Mouse (Mus musculus): ENCODE results near the gene Exoc6b.

DNA sequence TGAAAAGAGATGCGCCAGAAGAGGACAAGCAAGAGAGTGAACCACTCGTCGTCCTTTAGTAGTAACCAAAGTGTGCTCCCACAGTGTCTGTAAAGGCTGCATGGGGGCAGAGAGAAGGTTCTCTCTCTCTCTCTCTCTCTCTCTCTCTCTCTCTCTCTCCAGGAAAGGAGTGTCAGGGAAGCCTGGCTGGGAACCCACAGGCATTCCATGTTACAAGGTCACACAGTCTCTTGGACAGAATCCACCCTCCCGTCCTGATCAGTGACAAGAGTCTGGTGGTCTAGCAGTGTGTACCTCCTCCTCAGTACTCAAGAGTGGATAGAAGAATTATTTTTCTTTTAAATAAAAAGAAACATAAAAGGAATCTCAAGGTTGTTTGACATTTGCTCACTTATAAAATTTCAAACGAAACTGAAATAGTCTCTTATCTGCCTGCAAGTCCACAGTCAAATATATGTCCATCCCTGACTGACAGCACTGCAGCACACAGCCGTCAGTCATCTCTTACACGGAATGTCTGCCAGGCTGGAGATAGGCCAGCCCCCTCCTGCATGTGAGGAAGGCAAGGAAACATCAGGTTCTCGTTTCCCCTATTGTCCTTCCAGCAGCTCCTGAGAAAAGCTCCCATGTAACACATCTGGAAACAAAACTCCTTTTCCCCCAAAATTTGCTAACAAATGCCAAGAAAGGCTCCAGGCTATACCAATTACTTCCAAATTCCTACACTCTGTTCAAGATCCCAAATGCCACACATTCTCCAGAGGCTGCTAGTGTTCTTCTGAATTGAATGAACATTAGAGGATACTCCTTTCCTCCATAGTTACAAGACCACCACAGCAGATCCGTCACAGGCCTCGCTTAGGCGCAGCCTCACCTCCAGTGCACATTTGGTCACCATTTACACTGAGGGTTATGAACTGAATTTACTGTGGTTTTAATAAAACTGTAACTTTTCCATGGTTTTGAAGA, 136.1 kb downstream of the Exoc6b start:
- TF ChIP-seq ZNF384 (IDR thresholded peaks at IDR 0.05; ENCODE audit: low read depth, low read length) = no peak
- TF ChIP-seq ZC3H11A (IDR thresholded peaks at IDR 0.05; ENCODE audit: borderline replicate concordance, low read depth, low read length) = no peak
- TF ChIP-seq CHD2 (IDR thresholded peaks at IDR 0.05; ENCODE audit: low read depth, low read length) = no peak
- TF ChIP-seq HCFC1 (IDR thresholded peaks at IDR 0.05; ENCODE audit: borderline replicate concordance, insufficient read depth, low read length) = no peak

All from ES-E14 (cell line).